Mouse (Mus musculus) ES-E14 (cell line): ENCODE results near the gene Col2a1. TPM values are rescaled to one million over a fixed set of nuclear protein-coding genes. Genes with fewer than 3 reads are reported as not detected.
A peak's percentile ranks its signal among the peaks of the same experiment; 100 is the strongest.

Experiments used
- DNase-seq: peaks from one replicate; pipeline ENCODE4 v3.0.0-alpha.2; 2013; ENCODE audit warnings: low read depth, low spot score
- H3K27ac ChIP-seq: 2 replicates; pipeline ENCODE4 v1.5.1; 2012; ENCODE audit warnings: low read depth, mild to moderate bottlenecking, low read length, moderate library complexity, mixed read lengths; ENCODE audit not compliant: poor library complexity, insufficient read depth, severe bottlenecking
- H3K36me3 ChIP-seq: 2 replicates; pipeline ENCODE4 v1.6.1; 2012; ENCODE audit warnings: mild to moderate bottlenecking, low read length, moderate library complexity, mixed read lengths; ENCODE audit not compliant: control insufficient read depth, poor library complexity, insufficient read depth, severe bottlenecking
- H3K4me1 ChIP-seq, 2 experiments: fragments of 150-350 bp in 1 of 2; sonication (generic) in 1 of 2; 2 replicates each; pipeline ENCODE4 v1.6.1; 2012; ENCODE audit warnings: low read length in 2 of 2, mild to moderate bottlenecking in 1 of 2, mixed read lengths in 1 of 2; ENCODE audit not compliant: control insufficient read depth in 2 of 2, insufficient read depth in 2 of 2, poor library complexity in 1 of 2
- H3K4me3 ChIP-seq, 2 experiments: fragments of 150-350 bp in 1 of 2; sonication (generic) in 1 of 2; 2 replicates each; pipeline ENCODE4 v1.5.1; 2012; ENCODE audit warnings: low read length in 2 of 2, low read depth in 1 of 2, mild to moderate bottlenecking in 1 of 2, mixed read lengths in 1 of 2; ENCODE audit not compliant: insufficient read depth in 1 of 2, poor library complexity in 1 of 2, severe bottlenecking in 1 of 2
- H3K9ac ChIP-seq: 2 replicates; pipeline ENCODE4 v1.6.1; 2012; ENCODE audit warnings: low read depth, mild to moderate bottlenecking, low read length, mixed read lengths; ENCODE audit not compliant: poor library complexity, insufficient read depth, severe bottlenecking
- H3K9me3 ChIP-seq: fragments of 150-350 bp; sonication (generic); 2 replicates; pipeline ENCODE4 v1.6.1; 2012; ENCODE audit warnings: low read depth, mild to moderate bottlenecking, low read length; ENCODE audit not compliant: control insufficient read depth, insufficient read depth
- CHD2 ChIP-seq: IDR thresholded peaks from 2 replicates; pipeline ENCODE4 v1.6.1; 2014; ENCODE audit warnings: mild to moderate bottlenecking, low read depth, low read length, inconsistent platforms
- HCFC1 ChIP-seq: IDR thresholded peaks from 2 replicates; pipeline ENCODE4 v1.6.1; 2012; ENCODE audit warnings: low read length, inconsistent platforms, borderline replicate concordance; ENCODE audit not compliant: insufficient read depth
- MAFK ChIP-seq: IDR thresholded peaks from 2 replicates; pipeline ENCODE4 v1.6.1; 2014; ENCODE audit warnings: mild to moderate bottlenecking, low read depth, low read length, inconsistent platforms; ENCODE audit not compliant: insufficient read depth
- ZC3H11A ChIP-seq: IDR thresholded peaks from 2 replicates; pipeline ENCODE4 v1.6.1; 2012; ENCODE audit warnings: low read depth, mild to moderate bottlenecking, inconsistent platforms, low read length, borderline replicate concordance
- ZNF384 ChIP-seq: IDR thresholded peaks from 2 replicates; pipeline ENCODE4 v1.6.1; 2012; ENCODE audit warnings: low read depth, low read length, inconsistent platforms
- in situ Hi-C, 2 experiments: fragments of 600-800 bp; cut with MboI; formaldehyde crosslinking; loops; one replicate each; pipeline ENCODE4 v1.15.1; 2025; ENCODE audit warnings: low sequenced_read_pairs in 2 of 2, inconsistent platforms in 1 of 2; ENCODE audit not compliant: unreplicated experiment in 2 of 2
- total RNA-seq: library from RNA; depleted of rRNA; stranded (reverse); fragments of 300-350 nt; gene quantifications from 2 replicates; pipeline ENCODE4 v1.2.3, GENCODE M21; 2012

Gene Col2a1
- total RNA-seq, 1 experiment, result 10.9 TPM

DNA sequence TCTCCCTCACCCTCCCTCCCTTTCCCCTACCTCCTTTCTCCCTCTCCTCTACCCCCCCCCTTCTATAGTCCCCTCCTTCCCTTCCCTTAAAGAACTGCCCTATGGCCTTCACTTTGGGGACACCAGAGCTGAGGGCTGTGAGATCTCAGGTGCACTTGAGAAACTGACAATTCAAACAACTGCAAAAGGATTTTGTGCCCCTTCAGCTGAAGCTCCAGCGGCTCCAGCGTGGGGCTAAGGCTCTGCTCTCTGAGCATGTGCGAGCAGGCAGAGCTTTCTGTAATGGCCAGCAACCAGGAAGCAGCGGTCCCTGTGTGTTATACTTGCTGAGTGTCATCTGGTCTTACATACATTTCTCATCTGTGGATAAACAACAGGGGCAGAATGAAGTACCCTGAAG is 48.8 kb downstream of the Col2a1 start:
- no peaks in the 10 kb centered on the region; a peak in 1 of 4 replicates for H3K4me1 ChIP-seq
- H3K9ac ChIP-seq, result no peak overlapping the region

DNA sequence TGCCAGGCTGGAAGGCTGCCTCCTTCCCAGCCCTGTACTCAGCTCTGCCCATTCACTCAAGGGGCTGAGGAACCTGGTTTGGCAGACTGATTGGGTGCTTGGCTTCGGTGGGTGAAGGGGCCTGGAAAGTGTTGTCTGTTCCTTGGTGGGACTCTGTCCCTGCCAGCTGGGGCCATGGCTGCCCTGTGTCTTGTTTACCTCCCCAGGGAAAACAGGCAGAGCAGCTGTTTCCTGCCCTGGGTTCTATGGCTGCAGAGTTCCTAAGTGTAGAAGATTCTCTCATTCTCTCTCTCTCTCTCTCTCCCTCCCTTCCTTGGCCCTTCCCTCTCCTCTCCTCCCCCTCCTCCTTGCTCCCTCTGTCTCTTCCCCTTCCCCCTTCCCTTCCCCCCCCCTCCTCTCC is 49.2 kb downstream of the Col2a1 start:
- H3K4me3 ChIP-seq, result no peak overlapping the region
- no peaks in the 10 kb centered on the region for H3K9me3 ChIP-seq

More for the DNA sequence above, 48.8 kb downstream of the Col2a1 start:
- DNase-seq, result no peak
- H3K36me3 ChIP-seq, result no peaks in the 10 kb centered on the region
- H3K27ac ChIP-seq, result no peak overlapping the region
- in situ Hi-C loops, result no loop called here
- H3K9me3 ChIP-seq, result no peaks in the 10 kb centered on the region
- TF ChIP-seq ZNF384 (no peak), CHD2 (no peak), MAFK (no peak), HCFC1 (no peak), ZC3H11A (no peak)
- H3K4me3 ChIP-seq, result no peak overlapping the region

DNA sequence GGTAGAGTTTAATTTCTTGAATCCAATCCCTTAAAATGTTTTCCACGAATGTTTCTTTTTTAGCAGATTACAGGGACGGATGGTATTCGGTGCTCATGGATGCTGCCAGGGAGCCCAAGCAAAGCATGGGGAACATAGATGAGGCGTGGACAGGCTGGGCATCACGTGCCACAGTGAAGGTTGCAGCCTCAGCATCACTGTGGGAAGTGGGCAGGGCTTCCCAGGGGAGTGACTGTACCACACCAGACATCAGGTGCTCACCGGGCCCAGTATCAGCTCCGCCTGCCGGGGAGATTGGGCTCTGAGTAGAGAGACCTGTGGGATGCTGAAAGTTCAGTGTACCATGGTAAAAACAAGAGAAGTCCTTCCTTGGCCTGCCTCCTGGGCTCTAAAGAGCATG is 49.8 kb downstream of the Col2a1 start:
- Histone ChIP-seq H3K27ac (no peak overlapping the region), H3K36me3 (no peaks in the 10 kb centered on the region), H3K4me1 (no peaks in the 10 kb centered on the region; a peak in 1 of 4 replicates), H3K9ac (no peak overlapping the region), H3K9me3 (no peaks in the 10 kb centered on the region), H3K4me3 (no peak overlapping the region)
- TF ChIP-seq MAFK (no peak), HCFC1 (no peak), ZC3H11A (no peak), CHD2 (no peak), ZNF384 (no peak)
- DNase-seq, result no peak
- in situ Hi-C loops, result no loop called here

More for the DNA sequence above, 49.2 kb downstream of the Col2a1 start:
- H3K9ac ChIP-seq, result no peak overlapping the region
- no peaks in the 10 kb centered on the region; a peak in 1 of 4 replicates for H3K4me1 ChIP-seq
- no peak for DNase-seq
- TF ChIP-seq ZNF384, result no peak
- no peak for TF ChIP-seq HCFC1
- TF ChIP-seq ZC3H11A, result no peak
- no peak for TF ChIP-seq CHD2
- TF ChIP-seq MAFK, result no peak
- no peaks in the 10 kb centered on the region for H3K36me3 ChIP-seq
- in situ Hi-C loops, result no loop called here
- no peak overlapping the region for H3K27ac ChIP-seq

DNA sequence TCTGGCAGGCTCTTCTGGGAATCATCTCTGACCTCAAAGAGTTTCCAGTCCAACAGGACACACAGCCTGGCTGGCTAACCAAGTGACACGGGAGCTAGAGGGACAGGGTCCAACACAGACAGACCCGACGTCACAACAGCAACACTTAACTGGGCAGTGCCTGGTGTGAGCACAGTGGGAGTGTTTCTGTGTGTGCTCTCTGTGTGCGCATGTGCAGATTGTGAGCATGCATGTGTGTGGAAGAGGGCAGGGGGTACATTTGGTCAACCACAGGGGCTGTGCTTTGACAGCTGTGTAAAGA is 51.7 kb downstream of the Col2a1 start:
- TF ChIP-seq ZC3H11A, result no peak
- TF ChIP-seq CHD2, result no peak
- no peak for TF ChIP-seq ZNF384
- TF ChIP-seq HCFC1, result no peak
- no peak for TF ChIP-seq MAFK
- no peak for DNase-seq
- Histone ChIP-seq H3K9ac (no peak overlapping the region), H3K9me3 (no peaks in the 10 kb centered on the region), H3K36me3 (no peaks in the 10 kb centered on the region), H3K4me3 (no peak overlapping the region), H3K27ac (no peak overlapping the region), H3K4me1 (no peaks in the 10 kb centered on the region; a peak in 1 of 4 replicates)
- in situ Hi-C loops, result no loop called here

DNA sequence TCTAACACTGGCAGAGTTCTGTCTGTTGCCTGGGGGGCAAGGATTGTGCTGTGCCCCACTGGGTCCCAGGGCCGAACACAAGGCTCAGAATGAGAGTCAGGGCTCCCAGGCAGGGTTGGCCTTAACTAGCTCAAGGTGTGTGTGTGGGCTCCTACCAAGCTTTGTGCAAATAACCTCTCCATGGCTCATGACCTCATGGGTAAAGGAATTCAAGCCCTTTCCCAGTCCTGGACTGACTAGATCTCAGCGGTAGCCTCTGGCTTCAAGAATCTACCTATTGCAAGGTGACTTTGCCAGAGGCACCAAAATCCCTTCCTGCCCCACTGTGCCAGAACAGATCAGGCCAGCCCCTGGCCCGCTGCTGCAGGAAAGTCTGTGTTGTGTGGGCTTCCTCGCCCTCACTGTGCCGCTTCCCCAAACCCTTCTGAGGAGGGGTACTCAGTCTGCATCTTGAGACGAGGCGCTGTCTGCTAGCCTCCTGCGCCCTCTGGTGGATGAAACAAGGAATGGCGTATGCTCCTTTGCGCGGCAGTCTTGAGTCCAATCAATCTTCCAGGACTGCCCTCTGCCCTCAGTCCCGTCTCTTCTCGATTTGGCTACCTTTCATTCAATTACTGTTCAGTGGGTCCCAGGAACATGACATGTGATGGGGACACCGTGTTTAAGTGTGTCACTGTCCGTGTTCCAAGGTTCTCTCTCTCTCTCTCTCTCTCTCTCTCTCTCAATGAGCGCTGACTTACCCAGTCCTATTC is 52.2 kb downstream of the Col2a1 start:
- in situ Hi-C loops, result no loop called here
- H3K27ac ChIP-seq, result no peak overlapping the region
- no peaks in the 10 kb centered on the region for H3K36me3 ChIP-seq
- DNase-seq, result peak; percentile 65
- H3K9me3 ChIP-seq, result no peaks in the 10 kb centered on the region
- H3K4me3 ChIP-seq, result no peak overlapping the region
- TF ChIP-seq MAFK, result no peak
- TF ChIP-seq ZC3H11A, result peak; percentile 75; the same call in 1 of the 2 replicates
- no peak for TF ChIP-seq CHD2
- TF ChIP-seq HCFC1, result no peak
- TF ChIP-seq ZNF384, result no peak
- no peaks in the 10 kb centered on the region; a peak in 1 of 4 replicates for H3K4me1 ChIP-seq
- H3K9ac ChIP-seq, result no peak overlapping the region; the same call in 1 of the 2 replicates
